Mouse (Mus musculus) kidney, adult 2 months (tissue): ENCODE data around the gene Dido1. TPM values are rescaled to one million over a fixed set of nuclear protein-coding genes. Genes with fewer than 3 reads are reported as not detected.

Experiments
- DNase-seq: peaks from one replicate; pipeline ENCODE4 v3.0.0; 2021
- H3K27ac ChIP-seq: fragments of 200-500 bp; 2 replicates; pipeline ENCODE4 v1.5.1; 2012; ENCODE audit warnings: low read depth, low read length, control low read depth, inconsistent platforms; ENCODE audit not compliant: insufficient read depth
- H3K27me3 ChIP-seq: fragments of 200-500 bp; replicated peaks from 2 replicates; pipeline ENCODE4 v1.6.1; 2012; ENCODE audit warnings: mild to moderate bottlenecking, moderate library complexity, low read length, inconsistent platforms; ENCODE audit not compliant: control insufficient read depth, insufficient read depth
- H3K36me3 ChIP-seq: fragments of 200-500 bp; 2 replicates; pipeline ENCODE4 v1.6.1; 2012; ENCODE audit warnings: mild to moderate bottlenecking, moderate library complexity, low read length, inconsistent platforms; ENCODE audit not compliant: control insufficient read depth, insufficient read depth
- H3K4me1 ChIP-seq: fragments of 200-500 bp; 2 replicates; pipeline ENCODE4 v1.6.1; 2011; ENCODE audit warnings: low read length; ENCODE audit not compliant: control insufficient read depth, insufficient read depth
- H3K4me3 ChIP-seq: fragments of 200-500 bp; 2 replicates; pipeline ENCODE4 v1.5.1; 2011; ENCODE audit warnings: mild to moderate bottlenecking, low read depth, low read length, control low read depth; ENCODE audit not compliant: insufficient read depth
- CTCF ChIP-seq: fragments of 200-500 bp; conservative IDR thresholded peaks from 2 replicates; pipeline ENCODE4 v1.5.1; 2011; ENCODE audit warnings: low read depth, mild to moderate bottlenecking, control low read depth, low read length, moderate library complexity, mixed read lengths; ENCODE audit not compliant: insufficient read depth, insufficient read length
- POLR2A ChIP-seq: fragments of 200-500 bp; IDR thresholded peaks from one replicate; pipeline ENCODE4 v1.6.1; 2011; ENCODE audit warnings: low read depth, low read length, control low read depth
- WGBS: fragments of 180-500 bp; shearing (Covaris S2); methylation state at CpG from one replicate; pipeline ENCODE4 v1.1.7; 2018; 5-methylcytosine and 5-hydroxymethylcytosine counted together
- polyA plus RNA-seq: library from polyadenylated mRNA; depleted of rRNA; stranded (reverse); fragments of >200 nt; gene quantifications from 2 replicates; pipeline ENCODE4 v1.2.3, GENCODE M21; 2012; rRNA removed

Dido1 gene
- polyA plus RNA-seq, 1 experiment = 13.4 TPM

- Histone ChIP-seq H3K27ac (no peak overlapping the region), H3K27me3 (no peaks in the 10 kb centered on the region)
Observed at GRCm38 (mm10) chr2:180611882-180612281, 97.9 kb downstream of the Dido1 start.

GRCm38 (mm10) chr2:180610283-180610682 is 99.5 kb downstream of the Dido1 start:
- 78% methylated on average over 4 of the region's 4 CpGs for WGBS
- Histone ChIP-seq H3K27me3 (no peaks in the 10 kb centered on the region), H3K4me3 (no peak overlapping the region), H3K4me1 (no peaks in the 10 kb centered on the region), H3K36me3 (no peaks in the 10 kb centered on the region), H3K27ac (no peak overlapping the region)
- TF ChIP-seq CTCF (no peak), POLR2A (no peak)
- no peak for DNase-seq

More at GRCm38 (mm10) chr2:180611882-180612281, 97.9 kb downstream of the Dido1 start:
- no peak for DNase-seq
- 74% methylated on average over 2 of the region's 2 CpGs for WGBS
- Histone ChIP-seq H3K4me1 (no peaks in the 10 kb centered on the region), H3K36me3 (no peaks in the 10 kb centered on the region), H3K4me3 (no peak overlapping the region)
- TF ChIP-seq CTCF (no peak), POLR2A (no peak)

Other genes starting within 250 kb of the Dido1 start
- gene Ntsr1, start 210.0 kb downstream of the Dido1 start, polyA plus RNA-seq = not detected in 2 replicates
- 13.6 and 14.4 TPM in 2 replicates for gene Mrgbp, start 128.7 kb downstream of the Dido1 start, polyA plus RNA-seq
- 31.3 and 35.5 TPM in 2 replicates for gene Ogfr, start 120.8 kb downstream of the Dido1 start, polyA plus RNA-seq
- gene Col9a3, start 112.2 kb downstream of the Dido1 start, polyA plus RNA-seq = 0.42 and 0.46 TPM in 2 replicates
- 0.04 and 0.05 TPM in 2 replicates for gene Tcfl5, start 67.3 kb downstream of the Dido1 start, polyA plus RNA-seq
- 33.3 and 35.4 TPM in 2 replicates for gene Gid8, start 118 bp upstream of the Dido1 start, polyA plus RNA-seq
- 1.9 and 3.0 TPM in 2 replicates for gene Slc17a9, start 15.3 kb upstream of the Dido1 start, polyA plus RNA-seq
- not detected in 2 replicates for gene Bhlhe23, start 66.9 kb upstream of the Dido1 start, polyA plus RNA-seq
- gene Ythdf1, start 210.9 kb upstream of the Dido1 start, polyA plus RNA-seq = 33.9 and 34.8 TPM in 2 replicates
- gene Birc7, start 219.0 kb upstream of the Dido1 start, polyA plus RNA-seq = not detected in 2 replicates
- gene Nkain4, start 244.7 kb upstream of the Dido1 start, polyA plus RNA-seq = 2.0 and 3.7 TPM in 2 replicates